Mouse (Mus musculus) ES-E14 (cell line): Measurements from ENCODE around the gene Zfp384. TPM values are rescaled to one million over a fixed set of nuclear protein-coding genes. Genes with fewer than 3 reads are reported as not detected.

Experiments
- DNase-seq: peaks from one replicate; pipeline ENCODE4 v3.0.0-alpha.2; 2013; ENCODE audit warnings: low read depth, low spot score
- H3K27ac ChIP-seq: 2 replicates; pipeline ENCODE4 v1.5.1; 2012; ENCODE audit warnings: low read depth, mild to moderate bottlenecking, low read length, moderate library complexity, mixed read lengths; ENCODE audit not compliant: poor library complexity, insufficient read depth, severe bottlenecking
- H3K36me3 ChIP-seq: 2 replicates; pipeline ENCODE4 v1.6.1; 2012; ENCODE audit warnings: mild to moderate bottlenecking, low read length, moderate library complexity, mixed read lengths; ENCODE audit not compliant: control insufficient read depth, poor library complexity, insufficient read depth, severe bottlenecking
- H3K4me1 ChIP-seq, 2 experiments: fragments of 150-350 bp in 1 of 2; sonication (generic) in 1 of 2; 2 replicates each; pipeline ENCODE4 v1.6.1; 2012; ENCODE audit warnings: low read length in 2 of 2, mild to moderate bottlenecking in 1 of 2, mixed read lengths in 1 of 2; ENCODE audit not compliant: control insufficient read depth in 2 of 2, insufficient read depth in 2 of 2, poor library complexity in 1 of 2
- H3K4me3 ChIP-seq, 2 experiments: fragments of 150-350 bp in 1 of 2; sonication (generic) in 1 of 2; 2 replicates each; pipeline ENCODE4 v1.5.1; 2012; ENCODE audit warnings: low read length in 2 of 2, low read depth in 1 of 2, mild to moderate bottlenecking in 1 of 2, mixed read lengths in 1 of 2; ENCODE audit not compliant: insufficient read depth in 1 of 2, poor library complexity in 1 of 2, severe bottlenecking in 1 of 2
- H3K9ac ChIP-seq: 2 replicates; pipeline ENCODE4 v1.6.1; 2012; ENCODE audit warnings: low read depth, mild to moderate bottlenecking, low read length, mixed read lengths; ENCODE audit not compliant: poor library complexity, insufficient read depth, severe bottlenecking
- H3K9me3 ChIP-seq: fragments of 150-350 bp; sonication (generic); 2 replicates; pipeline ENCODE4 v1.6.1; 2012; ENCODE audit warnings: low read depth, mild to moderate bottlenecking, low read length; ENCODE audit not compliant: control insufficient read depth, insufficient read depth
- CHD2 ChIP-seq: IDR thresholded peaks from 2 replicates; pipeline ENCODE4 v1.6.1; 2014; ENCODE audit warnings: mild to moderate bottlenecking, low read depth, low read length, inconsistent platforms
- HCFC1 ChIP-seq: IDR thresholded peaks from 2 replicates; pipeline ENCODE4 v1.6.1; 2012; ENCODE audit warnings: low read length, inconsistent platforms, borderline replicate concordance; ENCODE audit not compliant: insufficient read depth
- MAFK ChIP-seq: IDR thresholded peaks from 2 replicates; pipeline ENCODE4 v1.6.1; 2014; ENCODE audit warnings: mild to moderate bottlenecking, low read depth, low read length, inconsistent platforms; ENCODE audit not compliant: insufficient read depth
- ZC3H11A ChIP-seq: IDR thresholded peaks from 2 replicates; pipeline ENCODE4 v1.6.1; 2012; ENCODE audit warnings: low read depth, mild to moderate bottlenecking, inconsistent platforms, low read length, borderline replicate concordance
- ZNF384 ChIP-seq: IDR thresholded peaks from 2 replicates; pipeline ENCODE4 v1.6.1; 2012; ENCODE audit warnings: low read depth, low read length, inconsistent platforms
- in situ Hi-C, 2 experiments: fragments of 600-800 bp; cut with MboI; formaldehyde crosslinking; loops; one replicate each; pipeline ENCODE4 v1.15.1; 2025; ENCODE audit warnings: low sequenced_read_pairs in 2 of 2, inconsistent platforms in 1 of 2; ENCODE audit not compliant: unreplicated experiment in 2 of 2
- total RNA-seq: library from RNA; depleted of rRNA; stranded (reverse); fragments of 300-350 nt; gene quantifications from 2 replicates; pipeline ENCODE4 v1.2.3, GENCODE M21; 2012

The Zfp384 gene
- total RNA-seq, 1 experiment: 25.1 TPM

- H3K27ac ChIP-seq: no peak within 1 kb of the TSS
- TF ChIP-seq ZC3H11A: no peak
- no peak for TF ChIP-seq CHD2
- TF ChIP-seq MAFK: no peak
- TF ChIP-seq HCFC1: no peak
- TF ChIP-seq ZNF384: no peak
- in situ Hi-C loops: no loop called here
- H3K9ac ChIP-seq: 0 out of 2 replicates have a peak within 1 kb of the TSS, but pooled peaks have one; percentile 15
- peaks cover 13% of the 10 kb centered on the region for H3K36me3 ChIP-seq
- no peaks in the 10 kb centered on the region for H3K9me3 ChIP-seq
- DNase-seq: no peak
- peaks cover 4 to 15% of the 10 kb centered on the region in 2 experiments; a peak in 3 of 4 replicates for H3K4me1 ChIP-seq
- peak within 1 kb of the TSS in 1 of 2 experiments; percentile 41; a peak in 1 of 4 replicates for H3K4me3 ChIP-seq
Observed at GRCm38 (mm10) chr6:125049678-125050077, 40.7 kb downstream of the Zfp384 start, which contains the start of gene Acrbp. Gene Acrbp, plus strand, starts transcription at chr6:125049689.

DNA sequence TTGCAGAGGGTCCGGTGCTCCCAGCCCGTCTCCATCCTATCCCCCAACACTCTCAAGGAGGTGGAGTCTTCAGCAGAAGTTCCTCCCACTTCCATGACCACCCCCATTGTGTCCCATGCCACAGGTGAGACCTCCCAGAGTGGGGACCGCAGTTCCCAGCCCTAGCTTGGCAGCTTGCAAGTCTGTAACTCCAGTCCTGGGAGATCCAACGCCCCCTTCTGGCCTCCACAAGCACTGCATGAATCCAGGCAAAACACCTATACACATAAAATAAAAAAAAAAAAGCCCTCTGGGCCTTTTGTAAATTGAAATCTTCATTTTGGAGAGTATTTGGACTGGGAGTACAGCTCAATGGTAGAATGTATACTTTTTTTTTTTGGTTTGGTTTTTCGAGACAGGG is 42.3 kb downstream of the Zfp384 start:
- in situ Hi-C loops: no loop called here
- Histone ChIP-seq H3K9ac (no peak overlapping the region), H3K27ac (no peak overlapping the region), H3K9me3 (no peaks in the 10 kb centered on the region), H3K4me3 (no peak overlapping the region), H3K36me3 (peaks cover 12% of the 10 kb centered on the region), H3K4me1 (peaks cover 4 to 15% of the 10 kb centered on the region in 2 experiments; a peak in 3 of 4 replicates)
- no peak for DNase-seq
- TF ChIP-seq CHD2: no peak
- TF ChIP-seq ZNF384: peak; percentile 76
- no peak for TF ChIP-seq ZC3H11A

- Histone ChIP-seq H3K27ac (no peak overlapping the region), H3K9me3 (no peaks in the 10 kb centered on the region), H3K4me3 (no peak overlapping the region), H3K36me3 (no peaks in the 10 kb centered on the region), H3K9ac (no peak overlapping the region), H3K4me1 (peaks cover 5 to 13% of the 10 kb centered on the region in 2 experiments)
- no peak for TF ChIP-seq ZC3H11A
- no peak for TF ChIP-seq HCFC1
- no peak for TF ChIP-seq ZNF384
- no peak for TF ChIP-seq MAFK
- no peak for TF ChIP-seq CHD2
- in situ Hi-C loops: no loop called here
- no peak for DNase-seq
Observed at GRCm38 (mm10) chr6:125061493-125061892, 52.5 kb downstream of the Zfp384 start.

DNA sequence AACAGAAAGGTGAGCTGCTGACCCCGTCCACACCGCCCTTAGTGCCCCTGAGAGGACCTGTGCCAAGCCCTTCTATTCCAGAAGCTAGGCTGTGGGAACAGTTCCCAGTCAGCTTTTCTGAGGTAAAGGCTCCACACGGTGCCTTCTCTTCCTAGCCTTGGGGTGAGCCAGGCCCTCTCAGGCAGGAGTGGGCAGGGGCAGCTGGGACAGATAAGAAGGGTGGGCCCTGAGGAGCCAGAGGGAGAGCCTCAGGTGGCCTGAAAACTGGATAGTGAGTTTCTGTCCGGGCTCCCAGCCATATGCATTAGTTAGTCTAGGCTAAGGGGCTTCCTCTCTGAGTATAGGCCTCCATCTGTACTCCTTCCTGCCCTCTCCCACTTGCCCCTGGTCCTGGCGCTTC is 53.6 kb downstream of the Zfp384 start:
- no peak for TF ChIP-seq HCFC1
- TF ChIP-seq CHD2: no peak
- TF ChIP-seq ZC3H11A: no peak
- TF ChIP-seq MAFK: no peak
- TF ChIP-seq ZNF384: no peak
- Histone ChIP-seq H3K4me3 (no peak overlapping the region), H3K36me3 (no peaks in the 10 kb centered on the region), H3K9ac (no peak overlapping the region), H3K27ac (no peak overlapping the region), H3K4me1 (peaks cover 5 to 17% of the 10 kb centered on the region in 2 experiments), H3K9me3 (no peaks in the 10 kb centered on the region)
- in situ Hi-C loops: no loop called here
- DNase-seq: no peak

DNA sequence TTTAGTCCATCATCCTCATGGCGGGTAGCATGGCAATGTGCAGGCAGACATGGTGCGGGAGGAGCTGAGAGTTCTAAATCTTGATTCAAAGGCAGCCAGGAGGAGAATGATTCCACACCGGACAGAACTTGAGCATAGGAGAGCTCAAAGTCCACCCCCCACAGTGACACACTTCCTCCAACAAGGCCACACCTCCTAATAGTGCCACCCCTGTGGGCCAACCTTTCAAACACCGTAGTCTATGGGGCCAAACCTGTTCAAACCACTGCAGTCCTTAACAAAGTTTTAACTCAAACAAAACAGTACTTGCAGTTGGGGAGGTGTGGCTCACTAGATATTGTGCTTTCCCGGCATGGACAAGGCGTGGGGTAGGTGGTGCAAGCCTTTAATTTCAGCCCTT is 55.0 kb downstream of the Zfp384 start:
- TF ChIP-seq CHD2 (no peak), MAFK (no peak), HCFC1 (no peak), ZC3H11A (no peak), ZNF384 (no peak)

More for the DNA sequence above, 55.0 kb downstream of the Zfp384 start:
- H3K9ac ChIP-seq: no peak overlapping the region
- H3K36me3 ChIP-seq: no peaks in the 10 kb centered on the region
- H3K27ac ChIP-seq: no peak overlapping the region
- H3K4me3 ChIP-seq: peak overlapping the region in 1 of 2 experiments; percentile 19; a peak in 1 of 4 replicates
- H3K4me1 ChIP-seq: peaks cover 5 to 27% of the 10 kb centered on the region in 2 experiments
- DNase-seq: no peak
- in situ Hi-C loops: no loop called here
- H3K9me3 ChIP-seq: no peaks in the 10 kb centered on the region
